Mouse (Mus musculus): ENCODE results near the gene Eif3k.
"Not testable (repeated sequence)": the region's sequence is repeated elsewhere in the genome, so short reads cannot be mapped to it uniquely, and the experiment has no call there.

DNA sequence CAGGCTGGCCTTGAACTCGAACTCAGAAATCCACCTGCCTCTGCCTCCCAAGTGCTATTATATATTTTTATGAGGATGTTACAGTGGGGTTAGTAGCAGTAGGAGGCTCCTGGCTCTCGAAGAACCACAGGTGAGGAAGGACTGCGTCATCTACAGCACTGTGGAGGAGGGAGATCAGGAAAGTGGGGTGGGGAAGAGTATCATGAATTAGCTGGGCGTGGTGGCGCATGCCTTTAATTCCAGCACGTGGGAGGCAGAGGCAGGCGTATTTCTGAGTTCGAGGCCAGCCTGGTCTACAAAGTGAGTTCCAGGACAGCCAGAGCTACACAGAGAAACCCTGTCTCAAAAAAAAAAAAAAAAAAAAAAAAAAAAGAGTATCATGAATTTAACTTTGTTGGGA, 13.5 kb downstream of the Eif3k start:
- not testable (repeated sequence) for TF ChIP-seq CTCF (IDR thresholded peaks at IDR 0.05; ENCODE audit: low read depth, low read length); POLR2AphosphoS5 (IDR thresholded peaks at IDR 0.05; ENCODE audit: insufficient replicate concordance, low read depth, low read length); GATA1 (IDR thresholded peaks at IDR 0.05; ENCODE audit: borderline replicate concordance, low read length)

Data from G1E (cell line).